Mouse (Mus musculus) liver, embryonic 14.5 days (tissue): ENCODE data around the gene Cep97. TPM values are rescaled to one million over a fixed set of nuclear protein-coding genes. Genes with fewer than 3 reads are reported as not detected.

Source experiments
- ATAC-seq: fragments of 200-750 bp; cut with Nextera tagmentation; 2 replicates; pipeline ENCODE4 v1.8.0; 2017; ENCODE audit warnings: moderate number of reproducible peaks, mild to moderate bottlenecking, moderate library complexity; ENCODE audit not compliant: insufficient read depth
- DNase-seq, 3 experiments: peaks; one replicate each; pipeline ENCODE4 v3.0.0-alpha.2; 2012 to 2013; ENCODE audit warnings: low read depth in 3 of 3, low spot score in 3 of 3
- H3K27ac ChIP-seq: fragments of 300-500 bp; sonication (generic); 2 replicates; pipeline ENCODE4 v1.5.1; 2014; ENCODE audit warnings: moderate library complexity, mild to moderate bottlenecking, control low read depth, inconsistent platforms
- H3K27me3 ChIP-seq: fragments of 300-500 bp; sonication (generic); 2 replicates; pipeline ENCODE4 v1.6.1; 2014; ENCODE audit warnings: mild to moderate bottlenecking, low read length, moderate library complexity; ENCODE audit not compliant: control insufficient read depth, insufficient read depth
- H3K36me3 ChIP-seq: fragments of 300-500 bp; sonication (generic); replicated peaks from 2 replicates; pipeline ENCODE4 v1.6.1; 2014; ENCODE audit warnings: low read depth; ENCODE audit not compliant: control insufficient read depth, insufficient read depth
- H3K4me1 ChIP-seq, 2 experiments: fragments of 200-500 bp in 1 of 2; fragments of 300-500 bp in 1 of 2; sonication (generic) in 1 of 2; replicated peaks; 2 replicates each; pipeline ENCODE4 v1.6.1; 2012 to 2014; ENCODE audit warnings: antibody characterized with exemption in 1 of 2, inconsistent platforms in 1 of 2, low read length in 1 of 2; ENCODE audit not compliant: control insufficient read depth in 2 of 2, insufficient read depth in 2 of 2
- H3K4me2 ChIP-seq: fragments of 300-500 bp; sonication (generic); 2 replicates; pipeline ENCODE4 v1.6.1; 2014; ENCODE audit warnings: low read depth, mild to moderate bottlenecking, control low read depth, moderate library complexity
- H3K4me3 ChIP-seq, 2 experiments: fragments of 200-500 bp in 1 of 2; fragments of 300-500 bp in 1 of 2; sonication (generic) in 1 of 2; 2 replicates each; pipeline ENCODE4 v1.5.1; 2012 to 2014; ENCODE audit warnings: low read depth in 2 of 2, low read length in 2 of 2, mild to moderate bottlenecking in 2 of 2, control low read depth in 1 of 2, inconsistent platforms in 1 of 2, moderate library complexity in 1 of 2; ENCODE audit not compliant: insufficient read depth in 1 of 2
- H3K9ac ChIP-seq: fragments of 300-500 bp; sonication (generic); replicated peaks from 2 replicates; pipeline ENCODE4 v1.6.1; 2014; ENCODE audit warnings: mild to moderate bottlenecking, control low read depth, moderate library complexity
- H3K9me3 ChIP-seq: fragments of 300-500 bp; sonication (generic); 2 replicates; pipeline ENCODE4 v1.6.1; 2016; ENCODE audit warnings: low read length, mixed read lengths; ENCODE audit not compliant: control insufficient read depth
- CTCF ChIP-seq: IDR thresholded peaks from 2 replicates; pipeline ENCODE4 v1.5.1; 2016; ENCODE audit warnings: antibody characterized with exemption, low read depth, control low read depth
- EP300 ChIP-seq: IDR thresholded peaks from 2 replicates; pipeline ENCODE4 v1.6.1; 2016; ENCODE audit warnings: antibody characterized with exemption, low read depth
- WGBS: fragments of 180-500 bp; shearing (Covaris S2); extraction: QIAGEN DNeasy Blood & Tissue Kit; methylation state at CpG from one replicate; pipeline ENCODE4 v1.1.7; 2014; ENCODE audit not compliant: insufficient replicate concordance; 5-methylcytosine and 5-hydroxymethylcytosine counted together
- polyA plus RNA-seq, 2 experiments: library from polyadenylated mRNA; depleted of rRNA in 1 of 2; stranded (reverse) in 1 of 2; unstranded in 1 of 2; fragments of >200 nt; fragmentation: Nextera tagmentation in 1 of 2; extraction: Ambion mirVana in 1 of 2; gene quantifications; 2 replicates each; pipeline versions ENCODE4 v1.2.1 to v1.2.3; 2012 to 2014

The Cep97 gene
- polyA plus RNA-seq, 2 experiments = 2.0 to 5.4 TPM

GRCm38 (mm10) chr16:55890346-55891136 is 44.1 kb downstream of the Cep97 start:
- ATAC-seq (no peak), DNase-seq (no peak)
- Histone ChIP-seq H3K4me2 (no peak overlapping the region), H3K36me3 (no peaks in the 10 kb centered on the region), H3K27me3 (no peaks in the 10 kb centered on the region), H3K4me3 (no peak overlapping the region), H3K4me1 (peaks cover 22 to 28% of the 10 kb centered on the region in 2 experiments), H3K27ac (no peak overlapping the region), H3K9ac (no peak overlapping the region), H3K9me3 (no peaks in the 10 kb centered on the region)
- TF ChIP-seq CTCF (no peak), EP300 (no peak)
- 52% methylated on average over 19 of the region's 19 CpGs for WGBS

DNA sequence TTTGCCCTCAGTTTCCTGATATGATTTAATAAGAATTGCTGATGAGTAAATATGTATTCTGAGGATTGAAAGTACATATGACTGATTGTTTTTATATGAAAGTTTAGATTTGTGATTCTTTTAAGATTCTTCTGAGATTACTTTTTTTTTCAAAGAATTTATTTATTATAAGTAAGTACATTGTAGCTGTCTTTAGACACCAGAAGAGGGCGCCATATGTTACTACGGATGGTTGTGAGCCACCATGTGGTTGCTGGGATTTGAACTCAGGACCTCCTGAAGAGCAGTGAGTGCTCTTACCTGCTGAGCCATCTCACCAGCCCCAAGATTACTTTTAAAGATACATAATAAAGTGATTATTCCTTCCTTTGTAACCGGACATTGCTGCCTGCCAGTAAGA is 45.2 kb downstream of the Cep97 start:
- no peak overlapping the region for H3K4me3 ChIP-seq
- no peaks in the 10 kb centered on the region for H3K36me3 ChIP-seq
- peaks cover 20 to 25% of the 10 kb centered on the region in 2 experiments for H3K4me1 ChIP-seq
- ATAC-seq (no peak), DNase-seq (no peak)
- H3K9me3 ChIP-seq = no peaks in the 10 kb centered on the region
- no peak overlapping the region for H3K27ac ChIP-seq
- 80% methylated on average over 3 of the region's 3 CpGs for WGBS
- no peaks in the 10 kb centered on the region for H3K27me3 ChIP-seq
- H3K4me2 ChIP-seq = no peak overlapping the region
- H3K9ac ChIP-seq = no peak overlapping the region
- TF ChIP-seq EP300 (no peak), CTCF (peak; percentile 31)

DNA sequence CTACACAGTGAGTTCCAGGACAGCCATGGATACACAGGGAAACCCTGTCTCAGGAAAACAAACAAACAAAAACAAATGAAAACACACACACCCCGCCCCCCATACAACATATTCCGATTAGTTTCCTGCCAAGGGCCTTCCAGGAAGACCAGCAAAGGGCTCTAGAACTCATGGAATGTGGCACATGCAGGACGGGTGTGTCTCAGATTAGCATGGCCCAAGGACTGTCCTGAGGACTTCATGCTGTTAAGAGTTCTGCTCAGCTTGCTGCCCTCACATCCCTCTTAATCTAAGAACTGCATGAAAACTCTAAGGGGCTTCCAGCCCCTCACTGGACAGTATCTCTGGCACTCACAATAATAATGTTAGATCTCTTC is 46.1 kb downstream of the Cep97 start:
- Histone ChIP-seq H3K4me2 (no peak overlapping the region), H3K36me3 (no peaks in the 10 kb centered on the region), H3K4me3 (no peak overlapping the region), H3K27ac (no peak overlapping the region), H3K9me3 (no peaks in the 10 kb centered on the region), H3K9ac (no peak overlapping the region), H3K27me3 (no peaks in the 10 kb centered on the region), H3K4me1 (peaks cover 11 to 16% of the 10 kb centered on the region in 2 experiments)
- ATAC-seq (no peak), DNase-seq (no peak)
- no peak for TF ChIP-seq EP300
- no peak for TF ChIP-seq CTCF
- 62% methylated on average over 3 of the region's 3 CpGs for WGBS

GRCm38 (mm10) chr16:55887814-55888583 is 46.7 kb downstream of the Cep97 start:
- WGBS = 30% methylated on average over 7 of the region's 7 CpGs
- no peak overlapping the region for H3K4me3 ChIP-seq
- 0 out of 2 replicates have a peak, but pooled peaks have one; percentile 23 for ATAC-seq
- no peak overlapping the region for H3K9ac ChIP-seq
- TF ChIP-seq CTCF = peak; percentile 62
- TF ChIP-seq EP300 = no peak
- peaks cover 5 to 11% of the 10 kb centered on the region in 2 experiments for H3K4me1 ChIP-seq
- no peak overlapping the region for H3K4me2 ChIP-seq
- no peak overlapping the region for H3K27ac ChIP-seq
- H3K27me3 ChIP-seq = no peaks in the 10 kb centered on the region
- DNase-seq = no peak
- no peaks in the 10 kb centered on the region for H3K9me3 ChIP-seq
- H3K36me3 ChIP-seq = no peaks in the 10 kb centered on the region

DNA sequence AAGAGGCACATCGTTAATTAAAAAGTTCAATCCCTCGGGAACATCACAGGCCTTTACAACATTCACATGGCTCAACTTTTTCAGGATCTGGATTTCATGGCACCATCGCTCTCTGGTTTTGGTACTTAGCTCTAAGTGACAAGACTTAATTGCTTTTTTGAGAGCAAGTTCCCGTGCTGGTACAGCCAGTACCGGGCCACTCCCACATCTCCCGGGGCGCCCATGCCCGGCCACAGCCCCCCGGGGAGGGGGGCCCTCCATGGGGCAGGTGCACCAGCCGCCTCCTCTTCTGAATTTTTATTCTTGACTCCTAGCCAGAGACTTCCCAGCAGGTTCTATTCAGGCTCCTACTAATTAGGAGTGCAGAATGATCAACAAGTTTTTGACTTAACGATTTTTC is 50.4 kb downstream of the Cep97 start:
- Histone ChIP-seq H3K9ac (no peak overlapping the region), H3K27me3 (no peaks in the 10 kb centered on the region), H3K4me1 (no peaks in the 10 kb centered on the region), H3K4me2 (no peak overlapping the region), H3K27ac (no peak overlapping the region), H3K4me3 (no peak overlapping the region), H3K36me3 (no peaks in the 10 kb centered on the region), H3K9me3 (no peaks in the 10 kb centered on the region)
- no peak for TF ChIP-seq EP300
- no peak for TF ChIP-seq CTCF
- ATAC-seq = no peak
- 76% methylated on average over 11 of the region's 11 CpGs for WGBS
- DNase-seq = no peak
